Mouse (Mus musculus): ENCODE measurements around the gene Rab11fip5. TPM values are rescaled to one million over a fixed set of nuclear protein-coding genes. Genes with fewer than 3 reads are reported as not detected.
A peak's percentile ranks its signal among the peaks of the same experiment; 100 is the strongest.

The Rab11fip5 gene
- total RNA-seq, 4 experiments from 2014 or later, result 62.7 to 80.9 (median 72.0) TPM

- no peak for DNase-seq (ENCODE audit: low spot score)
Observed at GRCm38 (mm10) chr6:85373066-85373860, 1.2 kb downstream of the Rab11fip5 start.

DNA sequence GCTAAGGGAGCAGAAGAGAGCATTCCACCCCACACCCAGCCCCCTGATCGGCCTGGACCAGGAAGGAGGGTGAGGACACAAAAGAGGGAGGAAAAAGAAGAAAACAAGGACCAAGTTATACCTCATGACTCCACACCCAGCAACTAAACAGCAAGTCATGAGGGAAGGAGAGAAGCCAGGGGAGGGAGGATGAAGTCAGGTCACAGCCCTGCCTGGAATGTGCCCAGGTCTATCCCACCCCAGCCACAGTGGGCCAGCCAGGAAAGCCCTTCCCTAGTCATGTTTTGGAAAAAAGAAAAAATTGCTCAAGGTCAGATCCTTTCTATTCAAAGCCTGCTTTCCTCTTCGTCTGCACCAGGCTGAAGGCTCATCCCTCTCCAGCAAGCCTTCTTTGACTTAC is 1.9 kb downstream of the Rab11fip5 start:
- DNase-seq (ENCODE audit: low spot score), result no peak

DNA sequence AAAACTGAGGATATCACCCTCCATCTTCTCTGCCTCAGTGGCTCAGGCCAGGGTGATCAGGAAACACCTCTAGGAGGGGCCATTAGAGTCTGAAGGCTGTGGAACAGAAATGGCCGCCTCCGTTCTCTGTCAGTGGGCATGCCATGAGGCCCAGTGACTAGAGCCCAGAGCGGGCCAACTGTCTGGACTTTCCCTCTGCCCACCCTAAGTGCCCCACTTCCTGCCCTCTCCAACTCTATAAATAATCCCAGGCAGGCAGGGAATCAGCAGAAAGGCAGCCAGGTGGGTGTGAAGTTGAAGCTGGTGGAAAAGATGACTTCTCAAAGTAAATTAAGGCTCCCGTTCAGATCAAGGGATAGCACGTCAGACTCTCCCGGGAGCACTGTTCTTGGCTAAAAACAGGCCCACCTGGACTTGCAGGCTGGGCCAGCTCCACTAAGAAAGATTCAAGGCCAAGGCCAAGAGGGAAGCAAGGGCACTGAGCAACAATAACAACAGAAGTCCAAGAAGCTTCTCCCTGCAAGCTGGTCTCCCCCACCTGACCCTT is 2.5 kb downstream of the Rab11fip5 start:
- no peak for DNase-seq (ENCODE audit: low spot score)

DNA sequence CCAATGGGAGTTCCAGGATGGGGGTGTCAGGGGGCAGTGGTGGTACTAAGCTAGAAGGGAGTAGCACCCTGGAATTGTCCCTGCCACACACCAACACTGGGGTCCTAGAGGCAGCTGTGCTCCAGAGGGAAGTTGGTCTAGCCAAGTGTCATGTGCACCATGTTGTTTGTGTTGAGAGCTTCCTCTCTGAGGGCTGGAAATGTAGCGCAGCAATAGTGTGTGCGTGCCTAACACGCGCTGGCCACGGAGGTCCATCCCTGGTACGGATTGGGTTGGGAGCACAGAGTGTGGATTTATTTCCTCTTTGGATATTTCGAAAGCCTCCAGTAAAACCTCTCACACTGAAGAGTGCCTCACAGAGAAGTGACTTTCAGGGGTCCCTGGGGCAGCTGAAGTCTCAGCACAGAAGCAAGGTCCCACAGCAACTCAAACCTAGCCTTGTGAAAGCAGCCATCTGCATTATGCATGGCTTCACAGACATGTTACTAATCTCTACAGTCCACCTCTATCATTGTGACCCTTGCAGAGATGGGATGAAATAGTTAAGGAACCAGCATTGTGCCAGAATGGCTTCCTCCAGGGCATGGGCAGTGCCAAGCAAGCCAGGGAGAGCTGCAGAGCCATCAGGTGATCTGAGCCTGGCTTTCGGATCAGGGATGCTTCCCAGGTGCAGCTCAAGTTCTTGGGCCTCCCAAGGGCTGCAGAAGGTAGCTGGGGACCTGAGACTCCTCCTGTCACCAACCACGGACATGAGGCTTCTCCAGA is 3.6 kb downstream of the Rab11fip5 start:
- no peak for DNase-seq (ENCODE audit: low spot score)

DNA sequence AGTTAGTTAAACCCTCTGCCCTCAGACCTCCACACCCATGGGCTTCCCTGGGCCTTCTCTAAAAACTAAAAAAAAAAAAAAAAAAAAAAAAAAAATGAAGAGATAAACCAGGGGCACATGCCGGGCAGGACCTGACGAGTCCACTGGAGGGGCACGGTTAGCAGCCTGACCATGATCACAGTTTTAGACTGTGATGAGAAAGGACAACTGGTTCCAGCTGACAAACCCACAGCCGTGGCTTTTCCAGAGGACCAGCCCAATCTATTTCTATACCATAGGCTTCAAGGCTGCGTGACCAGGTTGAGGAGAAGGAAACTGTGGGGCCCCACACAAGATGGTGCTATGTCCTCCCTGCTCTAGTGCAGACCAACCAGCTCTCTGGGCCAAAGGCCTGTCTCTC is 4.4 kb downstream of the Rab11fip5 start:
- no peak for DNase-seq (ENCODE audit: low spot score)

DNA sequence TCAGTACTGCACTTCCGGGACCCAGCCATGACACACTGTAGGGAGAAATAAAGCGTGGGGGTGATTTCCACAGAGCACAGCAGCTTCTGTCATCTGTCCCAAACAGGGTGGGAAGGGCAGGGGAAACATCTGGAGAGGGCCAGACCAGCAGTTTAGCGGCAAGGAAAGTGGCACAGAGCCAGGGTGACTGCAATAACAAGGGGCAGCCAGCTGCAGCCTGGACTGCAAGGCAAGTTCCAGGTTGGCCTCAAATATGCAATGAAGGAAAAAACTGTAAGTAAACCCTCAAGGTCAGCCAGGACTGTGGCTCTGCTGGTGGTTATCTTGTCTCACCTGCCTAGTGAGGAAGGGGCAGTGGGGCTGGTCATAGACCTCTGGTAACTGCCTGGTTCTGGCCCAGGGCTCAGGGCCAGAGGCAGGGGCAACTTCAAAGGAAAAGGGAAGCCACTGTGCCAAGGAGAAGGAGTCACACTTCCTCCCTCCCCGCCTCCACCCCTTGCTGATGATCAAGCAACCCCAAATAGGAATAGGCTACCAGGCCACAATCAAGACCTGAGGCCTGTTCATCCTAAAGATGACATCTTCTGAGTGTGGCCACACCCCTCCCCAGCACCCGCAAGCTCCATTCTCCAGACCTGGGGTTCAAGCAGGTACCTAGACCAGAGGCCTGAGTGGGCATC is 5.1 kb downstream of the Rab11fip5 start:
- DNase-seq (ENCODE audit: low spot score), result peak; percentile 87

DNA sequence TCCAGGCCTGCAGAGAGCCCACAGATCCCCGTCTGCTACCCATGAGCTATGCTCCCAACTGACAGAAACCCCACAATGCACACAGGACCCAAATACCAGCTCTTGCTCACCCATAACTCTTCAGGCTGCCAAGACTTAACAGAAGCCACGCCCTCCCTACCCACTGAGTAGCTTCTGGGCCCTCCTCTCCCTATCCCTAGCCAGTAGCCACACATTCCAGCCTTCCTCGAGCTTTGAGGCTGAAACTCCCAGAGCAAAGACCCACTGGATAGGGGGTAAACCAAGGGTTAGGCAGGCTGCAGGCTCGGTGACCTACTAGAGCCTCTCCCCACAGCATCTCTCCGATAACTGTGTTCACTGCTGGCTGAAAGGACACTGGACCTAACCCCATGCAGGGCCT is 5.7 kb downstream of the Rab11fip5 start:
- no peak for DNase-seq (ENCODE audit: low spot score)

GRCm38 (mm10) chr6:85368166-85368565 is 6.3 kb downstream of the Rab11fip5 start:
- DNase-seq (ENCODE audit: low spot score), result no peak

DNA sequence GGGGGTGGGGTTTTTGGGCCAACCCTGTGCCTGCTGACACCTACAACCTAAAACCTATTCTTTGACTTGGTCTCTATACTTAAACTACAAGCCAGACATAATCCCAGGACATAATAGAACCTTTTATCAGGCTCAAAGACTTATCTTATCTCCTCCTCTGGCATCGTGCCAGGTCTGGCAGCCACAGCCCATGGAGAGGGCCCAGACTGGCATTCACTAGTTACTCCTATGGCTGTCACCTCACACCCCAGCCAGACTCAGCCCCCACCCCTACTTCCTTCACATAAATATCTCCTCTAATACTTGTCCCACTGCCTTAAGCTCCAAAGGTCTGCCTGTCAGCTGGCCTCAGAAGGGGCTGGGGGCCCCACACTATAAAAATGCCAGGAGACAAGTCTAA is 8.0 kb downstream of the Rab11fip5 start:
- DNase-seq (ENCODE audit: low spot score), result no peak

DNA sequence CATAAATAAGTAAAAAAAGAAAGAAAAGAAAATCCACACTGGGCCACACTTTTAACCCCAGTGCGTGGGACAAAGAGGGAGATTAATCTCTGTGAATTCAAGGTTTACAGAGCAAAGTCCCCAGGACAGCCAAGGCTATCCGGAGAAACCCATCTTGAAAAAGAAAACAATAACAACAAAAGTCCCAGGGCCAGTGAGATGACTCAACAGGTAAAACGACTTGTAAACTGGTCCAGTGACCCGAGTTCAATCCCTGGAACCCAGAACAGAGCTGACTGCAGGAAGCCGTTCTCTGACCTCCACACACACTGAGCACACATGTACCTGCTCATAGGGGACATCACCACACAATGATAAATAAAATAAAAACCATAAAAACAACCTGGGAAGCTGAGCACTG is 10.0 kb downstream of the Rab11fip5 start:
- DNase-seq (ENCODE audit: low spot score), result no peak

GRCm38 (mm10) chr6:85363906-85364260 is 10.6 kb downstream of the Rab11fip5 start:
- no peak for DNase-seq (ENCODE audit: low spot score)

- no peak for DNase-seq (ENCODE audit: low spot score)
Observed at GRCm38 (mm10) chr6:85363231-85363905, 11.1 kb downstream of the Rab11fip5 start.

DNA sequence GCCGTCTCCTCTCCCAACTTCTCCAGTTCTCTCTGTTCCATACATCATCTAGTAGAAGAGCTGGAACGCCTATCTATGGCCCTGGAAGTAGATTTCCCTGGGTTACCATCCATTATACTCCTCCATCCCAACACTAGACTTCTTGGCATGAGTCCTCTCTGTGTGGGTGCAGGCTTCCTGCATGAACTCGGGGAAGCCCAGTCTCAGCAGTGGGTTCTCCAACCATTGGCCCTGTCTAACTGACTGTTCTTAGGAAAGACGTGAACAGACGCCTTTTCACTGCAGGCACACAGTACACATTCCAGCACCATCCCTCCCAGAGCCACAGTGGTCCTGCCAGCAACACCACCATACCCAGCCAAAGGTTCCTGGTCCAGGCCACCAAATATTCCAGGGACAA is 11.8 kb downstream of the Rab11fip5 start:
- no peak for DNase-seq (ENCODE audit: low spot score)

DNA sequence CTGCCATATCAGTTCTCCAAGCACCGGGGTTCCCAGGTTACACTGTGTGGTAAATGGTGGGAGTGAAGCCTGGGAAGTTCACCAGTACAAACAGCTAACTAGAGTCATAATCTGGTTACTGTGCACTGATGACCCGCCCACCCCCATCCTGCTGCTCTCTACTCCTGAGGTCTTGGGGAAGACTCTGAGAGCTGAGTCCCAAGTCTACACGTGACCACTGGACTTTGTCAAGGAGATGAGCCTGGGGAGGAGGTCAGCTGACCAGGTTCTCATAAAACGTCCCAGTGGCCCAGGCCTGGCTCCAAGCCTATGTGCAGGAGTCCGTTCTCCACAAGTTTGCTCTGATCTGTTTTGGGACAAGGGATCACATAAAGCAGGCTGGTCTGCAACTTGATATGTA is 14.1 kb downstream of the Rab11fip5 start:
- no peak for DNase-seq (ENCODE audit: low spot score)

DNA sequence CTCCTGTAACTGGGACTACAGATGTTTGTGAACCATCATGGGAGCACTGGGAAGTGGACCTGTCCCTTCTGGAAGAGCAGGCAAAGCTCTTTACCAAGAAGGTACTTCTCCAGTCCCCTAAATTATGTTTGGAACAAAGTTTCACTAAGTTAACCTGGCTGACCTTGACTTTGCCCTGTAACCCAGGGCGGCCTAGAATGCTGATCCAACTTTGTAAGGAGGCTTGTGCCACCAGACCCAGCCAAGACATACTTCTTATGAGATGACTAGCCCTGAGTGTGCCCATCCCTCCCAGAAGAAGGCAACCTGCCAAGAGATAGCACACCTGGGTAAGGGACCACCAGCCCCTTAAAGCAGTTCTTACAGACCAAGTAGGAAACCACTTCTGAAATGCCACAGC is 15.6 kb downstream of the Rab11fip5 start:
- DNase-seq (ENCODE audit: low spot score), result no peak

DNA sequence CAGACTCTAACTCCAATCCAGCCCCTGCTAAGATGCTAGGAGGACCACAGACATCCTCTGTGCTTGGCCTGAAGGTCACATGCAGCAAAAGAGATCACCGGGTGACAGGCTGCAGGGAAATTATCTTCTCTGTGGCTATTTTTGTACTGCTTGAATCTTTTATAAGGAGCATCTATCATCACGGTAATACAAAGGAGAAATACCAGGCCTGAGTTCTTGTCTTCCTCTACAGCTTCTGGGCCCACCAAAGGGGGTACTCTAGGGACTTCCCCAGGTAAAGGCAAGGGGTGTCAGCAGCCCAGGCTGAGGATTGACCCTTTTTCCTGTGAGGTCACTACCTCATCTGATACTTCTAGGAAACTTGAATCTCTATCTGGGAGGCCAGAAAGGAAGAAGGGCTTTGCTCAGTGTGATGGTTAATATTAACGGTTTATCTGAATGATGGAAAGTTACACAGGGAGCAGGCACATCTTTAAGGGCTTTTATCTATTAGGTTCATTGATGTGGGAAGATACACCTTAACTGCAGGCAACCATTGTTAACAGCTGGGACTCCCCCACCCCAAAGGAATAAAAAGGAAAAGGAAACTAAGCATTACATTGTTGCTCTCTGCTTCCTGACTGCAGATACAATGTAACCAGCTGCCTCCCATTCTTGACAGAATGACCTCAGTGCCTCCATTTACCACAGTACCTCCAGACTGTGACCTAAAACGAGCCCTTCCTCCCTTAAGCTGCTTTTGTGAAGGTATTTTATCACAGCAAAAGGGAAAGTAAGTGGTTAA is 17.6 kb downstream of the Rab11fip5 start:
- DNase-seq (ENCODE audit: low spot score), result no peak

DNA sequence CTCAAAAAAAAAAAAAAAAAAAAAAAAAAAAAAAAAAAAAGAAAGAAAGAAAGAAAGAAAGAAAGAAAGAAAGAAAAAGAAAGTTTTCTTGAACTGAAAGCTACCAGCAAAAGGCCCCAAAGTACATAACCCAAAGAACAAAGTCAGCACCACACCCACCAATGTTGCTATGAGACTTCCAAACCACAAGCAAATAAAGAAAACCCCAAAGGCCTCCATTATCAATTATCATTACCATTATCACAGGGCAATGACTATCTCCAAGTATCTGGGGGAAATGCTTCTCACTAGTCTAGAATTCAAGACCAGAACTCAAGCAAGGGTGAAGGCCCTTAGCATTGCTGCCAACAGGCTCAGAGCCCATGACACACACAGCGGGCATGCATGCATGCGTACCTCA is 18.7 kb downstream of the Rab11fip5 start:
- DNase-seq (ENCODE audit: low spot score), result no peak

GRCm38 (mm10) chr6:85354709-85355108 is 19.7 kb downstream of the Rab11fip5 start:
- no peak for DNase-seq (ENCODE audit: low spot score)

DNA sequence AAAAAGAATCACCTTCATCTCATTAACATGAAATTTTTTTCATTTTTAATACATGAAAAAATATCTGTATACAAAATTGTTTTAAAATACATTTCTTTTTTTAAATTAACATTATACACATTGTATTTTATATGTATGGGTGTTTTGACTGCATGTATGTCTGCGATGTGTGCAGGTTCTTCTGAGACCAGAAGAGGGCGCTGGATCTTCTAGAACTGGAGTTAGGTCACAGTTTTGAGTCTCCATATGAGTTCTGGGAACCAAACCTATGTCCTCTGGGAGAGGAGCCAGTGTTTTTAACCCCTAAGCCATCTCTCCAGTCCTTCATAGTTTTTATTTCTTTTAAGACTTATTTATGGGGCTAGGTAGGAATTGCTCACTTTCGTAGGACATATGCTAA is 20.7 kb downstream of the Rab11fip5 start:
- no peak for DNase-seq (ENCODE audit: low spot score)

GRCm38 (mm10) chr6:85350157-85350556 is 24.3 kb downstream of the Rab11fip5 start:
- DNase-seq (ENCODE audit: low spot score), result no peak

DNA sequence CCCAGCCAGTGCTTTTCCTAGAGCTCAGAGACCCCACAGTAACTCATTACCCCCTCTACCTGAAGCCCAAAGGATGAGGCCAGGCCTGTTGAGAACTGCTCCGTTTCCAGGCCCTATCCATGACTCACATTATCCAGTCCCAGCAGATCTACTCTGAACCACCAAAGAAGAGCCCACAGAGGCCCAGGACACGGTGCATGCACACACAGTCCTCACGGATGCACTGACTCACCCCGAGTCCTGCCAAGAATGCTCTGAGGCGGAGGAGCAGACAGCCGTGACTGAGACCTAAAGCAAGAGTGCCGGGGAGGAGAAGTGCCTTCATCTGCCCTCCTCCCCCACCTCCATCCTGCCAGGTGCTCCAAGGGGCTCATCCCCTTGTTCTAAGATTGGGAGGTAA is 25.2 kb downstream of the Rab11fip5 start:
- DNase-seq (ENCODE audit: low spot score), result no peak

All from heart, adult 8-10 months (tissue).